Mouse (Mus musculus) brain, adult 2 months (tissue): ENCODE data around the gene Grik4.

Source experiments
- DNase-seq: peaks from one replicate; pipeline ENCODE4 v3.0.0; 2011; ENCODE audit warnings: low read depth, low spot score

Gene Grik4

DNA sequence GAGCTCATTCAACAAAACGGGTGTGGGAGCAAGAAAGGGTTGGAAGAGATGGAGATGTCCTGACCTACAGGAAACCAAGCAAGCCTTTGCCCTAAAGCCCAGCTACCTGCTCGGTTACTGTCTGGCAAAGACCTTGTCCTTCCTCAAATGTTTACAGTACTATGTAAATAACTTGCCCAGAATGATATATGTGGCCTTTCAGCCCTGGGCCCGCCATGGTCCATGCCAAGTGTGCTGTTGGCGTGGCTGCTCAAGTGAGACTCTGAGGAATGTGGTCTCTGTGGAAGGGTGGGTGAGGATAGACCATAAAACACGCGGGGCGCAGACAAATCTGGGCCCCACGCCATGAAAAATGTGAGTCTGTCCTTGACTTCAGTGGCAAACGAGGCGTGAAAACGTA is 83.1 kb downstream of the Grik4 start:
- no peak for DNase-seq

DNA sequence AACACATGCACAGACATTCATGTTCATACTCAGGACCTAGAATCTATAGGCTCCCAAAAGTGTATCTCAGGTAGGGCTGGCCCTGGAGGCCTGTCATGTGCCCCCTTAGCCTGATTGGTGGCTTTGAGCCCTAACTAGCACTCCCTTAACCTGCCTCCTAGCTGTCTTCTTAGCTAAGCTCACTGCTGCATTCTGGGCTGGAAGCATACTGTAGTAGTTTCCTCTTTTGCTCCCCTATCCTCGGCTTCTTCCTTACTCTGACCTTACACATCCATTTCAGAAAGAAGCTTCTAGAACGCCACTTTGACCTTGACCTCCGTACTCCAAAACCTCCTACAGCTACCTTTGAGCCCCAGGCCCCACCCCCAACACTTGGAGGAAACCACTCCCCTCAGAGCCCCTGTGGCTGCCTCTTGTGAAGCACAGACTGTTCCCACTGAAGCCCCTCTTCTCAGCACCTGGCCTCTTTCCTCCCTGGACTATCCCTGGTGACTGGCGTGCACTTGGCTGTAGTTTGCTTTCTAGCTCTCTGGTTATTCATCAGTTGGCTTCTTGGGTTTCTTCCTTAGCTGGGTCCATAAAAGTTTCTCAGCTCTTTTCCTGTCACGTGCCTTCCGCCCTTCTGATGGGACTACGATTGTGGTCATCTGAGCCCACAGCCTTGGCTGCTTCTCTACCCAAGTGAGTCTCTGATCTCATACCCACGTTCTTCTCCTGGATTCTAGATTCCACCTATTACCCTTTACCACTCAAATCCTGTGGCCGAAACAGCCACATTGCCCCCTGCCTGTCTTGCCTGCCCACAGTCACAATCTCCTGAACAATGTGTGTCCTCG is 84.1 kb downstream of the Grik4 start:
- DNase-seq, result no peak

DNA sequence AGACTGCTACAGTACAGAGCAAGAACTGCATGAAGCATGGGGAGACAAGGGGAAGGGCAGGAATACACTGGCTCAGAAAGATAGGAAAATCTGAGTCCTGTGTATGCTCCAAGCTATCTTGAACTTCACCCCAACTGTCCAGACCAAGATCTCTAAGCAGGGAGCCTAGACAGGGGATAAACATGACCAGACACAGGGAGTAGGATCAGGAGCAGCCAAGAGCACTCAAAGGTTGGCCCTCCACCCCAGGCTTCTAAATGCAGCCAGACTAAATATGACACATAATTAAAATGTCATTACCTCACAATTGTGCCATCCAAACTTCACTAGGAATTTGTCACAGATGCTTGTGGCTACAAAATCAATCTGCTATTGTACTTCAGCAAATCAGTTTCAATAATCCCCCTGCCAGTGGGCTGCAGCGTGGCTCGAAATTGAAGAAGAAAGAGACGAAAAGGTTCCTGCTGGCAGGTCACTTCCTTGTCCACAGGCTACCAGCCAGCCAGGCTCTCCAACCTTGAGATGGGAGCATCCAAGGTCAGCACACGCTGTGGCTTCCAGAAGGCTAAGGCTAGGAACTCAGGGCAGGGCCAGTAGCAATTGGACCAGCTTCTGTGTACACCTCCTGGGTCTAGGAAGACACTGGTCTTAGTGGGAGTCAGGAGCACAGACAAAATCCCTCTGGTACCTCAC is 85.1 kb downstream of the Grik4 start:
- DNase-seq, result no peak

DNA sequence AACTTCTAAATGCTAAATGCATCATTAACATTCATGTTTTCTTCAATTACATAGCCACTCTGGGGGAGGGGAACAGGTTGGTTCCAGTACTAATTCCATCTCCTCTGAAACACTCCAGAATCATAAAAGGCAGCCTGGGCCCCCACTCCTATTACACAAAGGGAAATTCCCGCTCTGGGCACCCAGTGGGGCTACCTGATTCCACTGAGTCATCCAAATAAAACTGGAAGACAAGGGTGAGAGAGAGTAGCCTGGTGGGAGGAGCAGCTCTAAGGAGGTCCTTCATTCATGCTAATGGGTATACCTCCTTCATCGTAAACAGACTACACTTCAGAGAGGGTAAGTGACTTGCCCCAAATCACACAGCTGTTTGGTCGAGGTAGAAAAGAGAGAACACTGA is 85.7 kb downstream of the Grik4 start:
- DNase-seq, result no peak

DNA sequence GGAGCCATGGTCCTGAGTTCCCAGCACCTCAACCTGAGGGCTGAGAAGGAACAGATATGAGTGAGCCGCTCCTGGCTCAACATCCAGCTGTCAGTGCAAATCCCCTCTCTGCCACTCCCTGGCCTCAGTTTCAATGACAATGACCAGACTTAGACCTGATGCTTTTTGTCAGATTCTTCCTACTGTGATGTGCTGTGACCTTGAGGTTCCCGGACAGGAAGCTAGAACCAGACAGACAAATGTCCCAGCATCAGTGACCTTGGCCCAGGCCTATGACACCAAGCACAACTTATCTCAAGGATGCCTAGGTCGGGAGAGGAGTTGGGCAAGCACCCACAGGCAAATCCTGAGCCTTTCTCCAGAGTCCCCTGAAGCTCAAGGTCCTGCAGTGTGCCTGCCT is 86.5 kb downstream of the Grik4 start:
- DNase-seq, result no peak

DNA sequence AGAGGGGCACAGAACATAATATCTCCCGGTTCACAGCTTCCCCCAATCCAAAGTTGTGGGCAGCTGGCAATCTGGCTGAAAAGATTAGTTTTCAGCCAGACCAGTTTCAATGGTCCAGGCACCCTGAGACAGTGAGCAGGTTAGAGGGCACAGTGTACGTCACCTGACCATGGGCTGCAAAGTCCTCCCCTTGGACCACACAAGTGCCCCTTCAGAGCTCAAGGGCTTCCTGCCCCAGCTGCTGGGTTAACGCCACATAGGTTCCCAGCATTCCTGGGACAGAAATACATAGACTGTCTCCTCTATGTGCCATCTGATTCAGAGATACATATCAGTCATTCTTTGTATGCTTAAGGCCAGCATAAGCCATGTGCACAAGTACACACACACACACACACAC is 91.2 kb downstream of the Grik4 start:
- no peak for DNase-seq

DNA sequence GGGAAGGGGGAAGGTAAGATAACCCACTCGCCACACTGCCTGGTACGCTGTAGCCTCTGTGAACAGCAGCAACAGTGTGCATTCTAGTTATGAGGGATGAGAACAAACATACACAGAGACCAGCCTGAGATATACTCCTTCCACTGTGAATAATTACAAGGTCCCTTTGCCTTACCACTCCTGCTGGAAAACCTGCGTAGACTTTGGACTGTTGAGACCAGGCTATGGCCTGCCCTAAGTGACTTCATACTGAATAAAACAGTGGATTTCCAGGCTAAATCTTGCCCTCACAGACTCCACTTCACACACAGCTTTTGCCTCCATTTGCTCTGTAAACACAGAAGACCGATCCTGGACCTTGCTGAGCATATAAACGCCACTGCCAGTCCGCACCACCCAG is 94.2 kb downstream of the Grik4 start:
- DNase-seq, result no peak

DNA sequence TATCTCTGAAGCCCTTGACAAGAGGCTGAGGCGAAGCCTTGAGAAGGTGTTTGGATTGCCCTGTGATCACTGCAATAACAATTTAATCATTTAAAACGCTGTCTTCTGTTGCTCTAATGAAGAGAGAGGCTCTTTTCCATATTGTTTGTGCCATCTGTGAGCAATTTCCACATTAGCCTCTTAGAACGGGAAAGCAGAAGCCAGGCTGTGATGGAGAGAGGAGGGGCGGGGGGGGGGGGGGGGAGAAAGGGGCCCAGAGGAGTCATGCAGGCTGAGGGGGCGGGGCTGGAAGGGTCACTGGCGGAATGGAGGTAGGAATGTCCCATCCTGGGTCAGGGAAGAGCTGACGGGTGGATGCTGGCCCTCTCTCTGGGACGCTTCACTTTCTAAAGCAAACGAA is 96.2 kb downstream of the Grik4 start:
- DNase-seq, result no peak

DNA sequence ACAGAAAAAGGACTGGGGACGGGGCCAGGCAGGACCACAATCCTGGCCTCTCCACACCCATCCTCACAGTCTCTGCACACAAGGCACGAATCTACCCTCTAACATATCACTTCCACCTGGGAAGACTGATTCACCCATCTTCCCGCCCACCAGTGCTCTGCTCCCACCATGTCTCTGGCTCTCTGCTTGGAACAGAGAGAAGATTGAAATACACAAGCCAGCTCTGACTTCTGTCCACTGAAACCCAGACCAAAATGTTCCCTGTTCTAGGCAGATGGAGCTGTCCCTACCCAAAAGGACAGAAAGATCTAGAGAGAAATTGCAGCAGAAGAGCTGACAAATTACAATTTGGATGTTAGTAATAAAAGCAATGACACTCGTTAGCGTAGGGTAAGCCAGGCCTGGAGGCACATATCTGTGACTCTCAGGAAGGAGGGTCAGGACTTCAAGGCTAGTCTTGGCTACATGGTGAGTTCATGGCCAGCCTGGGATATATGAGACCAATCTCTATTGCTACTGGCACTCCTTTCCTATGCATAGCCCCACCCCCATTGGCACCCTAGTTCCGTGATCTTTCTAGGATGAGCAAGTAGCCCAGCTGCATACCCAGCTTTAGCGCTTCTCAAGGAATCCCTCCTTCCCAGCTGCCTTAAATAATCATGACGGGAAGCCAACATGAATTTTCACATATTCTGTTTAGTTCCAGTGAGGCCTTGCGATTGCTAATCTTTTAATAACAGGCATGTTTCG is 97.4 kb downstream of the Grik4 start:
- peak; percentile 75 for DNase-seq

DNA sequence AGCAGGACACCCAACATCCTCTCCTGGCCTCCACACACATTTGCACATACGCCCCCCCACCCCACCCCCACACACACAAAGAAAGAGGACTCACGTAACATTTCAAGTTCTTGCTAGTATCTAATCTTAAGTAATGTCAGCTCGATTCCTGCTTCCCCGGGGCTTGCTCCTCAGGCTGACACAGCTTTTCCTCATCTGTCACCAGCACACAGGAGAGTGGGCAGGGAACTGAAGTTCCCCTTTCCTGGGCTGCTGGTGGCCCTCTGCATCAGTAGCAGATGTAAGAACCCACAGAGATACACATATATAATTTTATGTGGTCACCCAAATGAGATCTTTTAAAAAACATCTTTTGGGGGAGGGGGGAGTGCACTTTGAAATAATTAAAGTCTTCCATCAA is 98.2 kb downstream of the Grik4 start:
- peak; percentile 25 for DNase-seq

DNA sequence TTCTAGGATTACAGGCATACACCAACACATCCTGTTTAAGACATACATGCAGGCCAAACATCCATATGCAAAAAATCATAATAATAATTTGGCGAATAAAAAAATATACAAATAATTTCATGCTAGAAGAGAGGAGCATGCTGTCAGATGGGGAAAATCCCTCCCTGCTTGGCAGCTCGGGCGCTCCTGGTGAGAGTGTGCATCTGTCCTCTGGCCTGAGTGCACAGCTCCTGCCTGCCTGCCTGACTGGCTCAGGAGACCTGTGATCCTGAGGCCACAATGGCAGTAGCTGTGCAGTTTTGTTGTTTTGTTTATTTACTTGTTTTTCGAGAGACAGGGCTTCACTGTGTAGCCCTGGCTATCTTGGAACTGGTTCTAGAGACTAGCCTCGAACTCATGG is 100.0 kb downstream of the Grik4 start:
- no peak for DNase-seq

DNA sequence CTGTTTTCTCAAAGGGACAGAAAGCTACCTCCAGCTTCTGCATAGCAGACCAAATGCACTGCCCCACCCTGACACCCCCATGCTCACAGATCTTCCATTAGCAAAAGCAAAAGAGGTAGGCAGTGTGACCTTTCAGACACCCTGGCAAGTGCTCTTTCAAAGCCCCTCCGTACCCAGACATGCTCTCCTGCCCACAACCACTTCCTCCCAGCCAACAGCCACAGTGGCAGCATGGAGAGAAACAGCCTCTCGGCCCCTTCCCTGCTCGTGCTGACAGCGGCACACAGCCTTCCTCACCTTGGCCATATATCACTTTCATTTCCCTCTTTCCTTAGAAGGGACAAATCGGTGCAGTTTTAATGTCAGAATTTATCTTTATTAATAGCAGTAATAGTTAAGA is 106.0 kb downstream of the Grik4 start:
- no peak for DNase-seq

DNA sequence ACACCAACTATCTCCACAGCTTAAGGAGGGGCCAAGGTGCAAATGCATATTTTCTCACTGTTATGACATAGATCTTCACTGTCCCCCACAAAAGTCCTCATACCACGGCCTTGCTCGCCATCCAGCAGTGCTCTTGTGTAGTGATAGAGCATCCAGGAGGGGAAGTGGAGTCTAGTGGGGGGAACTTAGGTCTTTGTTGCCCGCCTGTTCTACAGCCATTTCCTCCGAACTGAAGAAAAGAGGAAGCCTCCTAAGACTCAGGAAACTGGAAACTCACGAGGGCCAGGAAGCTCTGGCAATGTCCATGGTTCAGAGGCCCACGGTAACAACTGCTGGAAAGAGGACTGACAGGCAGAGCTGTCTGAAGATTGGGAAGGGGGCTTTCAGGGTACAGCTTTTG is 106.8 kb downstream of the Grik4 start:
- DNase-seq, result no peak

DNA sequence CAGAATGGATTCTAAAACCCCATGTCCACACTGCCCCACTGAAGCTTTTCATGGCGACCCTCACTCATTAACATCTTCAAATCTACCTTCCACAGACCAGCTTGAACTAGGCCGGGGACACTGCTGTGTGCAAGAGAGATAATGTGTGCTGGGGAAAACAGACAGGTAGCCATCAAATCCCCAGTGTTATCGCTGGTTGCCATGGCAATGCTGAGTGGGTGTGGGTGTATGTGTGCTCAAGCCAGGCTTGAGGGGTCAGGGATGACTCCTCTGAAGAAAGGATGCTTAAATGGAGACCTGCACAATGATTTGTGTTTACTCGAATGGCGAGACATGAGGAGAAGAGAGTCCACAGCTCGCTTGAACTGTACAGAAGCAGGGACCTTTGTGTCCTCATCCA is 112.7 kb downstream of the Grik4 start:
- DNase-seq, result no peak

DNA sequence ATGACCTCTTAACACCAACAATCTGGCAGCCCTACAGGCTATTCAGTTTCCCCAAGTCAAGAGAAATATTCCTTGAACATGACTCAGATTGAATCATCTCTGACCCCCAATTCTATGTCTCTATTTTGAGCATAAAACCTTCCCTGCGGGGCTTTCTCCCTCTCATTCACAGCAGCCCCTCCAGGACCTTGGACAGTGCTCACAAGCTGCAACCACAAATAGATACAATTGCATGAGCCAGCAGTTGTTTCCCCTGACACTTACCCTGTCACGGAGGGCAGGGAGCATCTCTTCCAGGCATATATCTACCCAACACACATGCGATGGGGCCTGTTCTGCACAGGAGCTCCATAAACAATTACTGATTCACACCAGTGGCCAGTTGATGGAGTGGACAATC is 125.0 kb downstream of the Grik4 start:
- no peak for DNase-seq

DNA sequence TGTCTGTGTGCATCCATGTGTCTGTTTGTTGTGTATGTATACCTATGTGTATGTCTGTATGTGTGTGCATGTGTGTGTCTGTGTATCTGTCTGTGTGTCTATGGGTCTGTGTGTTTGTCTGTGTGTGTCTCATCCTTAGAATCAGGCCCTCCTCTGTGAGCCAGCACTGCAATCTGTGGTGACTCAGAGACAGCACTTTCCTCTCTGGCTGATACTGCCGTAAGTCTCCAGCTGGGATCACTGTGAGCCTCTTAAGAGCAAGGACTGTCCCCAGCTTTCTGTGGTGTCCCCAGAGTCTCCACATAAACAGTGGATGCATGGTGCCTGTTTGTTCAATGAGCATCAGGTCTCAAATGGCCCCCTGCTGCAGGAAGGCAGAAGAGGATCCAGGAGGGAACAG is 127.5 kb downstream of the Grik4 start:
- peak; percentile 71 for DNase-seq

DNA sequence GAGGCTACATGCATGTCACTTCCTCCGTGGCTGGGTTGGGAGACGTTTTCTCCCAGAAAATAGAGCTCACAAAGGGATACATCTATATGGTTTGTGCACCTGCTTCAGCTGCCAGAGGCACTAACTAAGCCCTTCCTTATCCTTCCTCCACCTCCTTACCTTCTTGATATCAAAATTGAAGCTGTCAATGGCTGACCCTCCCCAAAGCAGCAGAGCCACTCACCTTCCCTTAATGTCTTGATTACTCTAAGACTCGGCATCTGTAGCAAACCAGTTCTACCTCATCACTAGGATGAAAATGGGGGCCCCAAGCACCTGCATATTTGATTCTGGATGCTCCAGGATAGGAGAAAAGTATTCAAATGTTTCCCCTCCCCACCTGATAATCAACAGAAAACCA is 135.1 kb downstream of the Grik4 start:
- DNase-seq, result no peak

DNA sequence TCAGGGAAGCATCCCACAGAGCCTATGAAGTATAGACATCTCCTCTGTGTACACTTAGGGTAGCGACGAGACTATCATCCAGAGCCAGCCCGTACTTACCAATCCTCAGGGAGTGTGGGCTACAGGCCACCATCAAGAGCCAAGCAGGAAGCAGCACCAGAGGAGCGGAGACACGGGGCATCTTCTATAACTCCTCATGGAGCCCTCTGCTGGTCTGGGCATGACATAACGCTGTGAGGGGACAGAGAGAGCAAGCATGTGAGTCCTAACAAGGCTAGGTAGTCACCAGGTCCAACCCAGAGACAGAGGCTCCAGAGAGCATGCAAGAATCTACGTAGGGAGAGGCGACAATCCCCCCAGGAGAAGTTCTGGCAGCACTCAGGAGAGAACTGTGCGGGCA is 135.9 kb downstream of the Grik4 start:
- peak; percentile 47 for DNase-seq

DNA sequence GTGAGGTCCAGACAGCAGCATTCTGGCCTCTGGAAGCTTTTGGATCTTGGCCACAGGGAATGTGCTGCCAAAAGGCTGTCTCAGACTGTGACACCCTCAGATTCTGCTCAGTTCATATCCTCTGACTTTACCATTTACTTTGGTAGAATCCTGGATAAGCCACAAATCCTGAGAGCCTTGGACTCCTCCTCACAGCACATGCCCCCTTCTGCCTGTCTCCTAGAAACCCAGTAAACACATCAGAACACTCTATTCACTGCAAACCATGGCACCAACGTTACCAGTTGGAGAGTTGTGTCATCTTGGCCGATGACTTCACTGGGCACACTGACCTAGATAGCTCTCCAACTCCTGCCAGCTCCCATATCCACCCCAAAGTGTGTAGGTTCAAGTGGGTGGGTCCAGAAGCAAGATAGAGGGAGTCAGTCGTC is 141.2 kb downstream of the Grik4 start:
- DNase-seq, result peak; percentile 67

DNA sequence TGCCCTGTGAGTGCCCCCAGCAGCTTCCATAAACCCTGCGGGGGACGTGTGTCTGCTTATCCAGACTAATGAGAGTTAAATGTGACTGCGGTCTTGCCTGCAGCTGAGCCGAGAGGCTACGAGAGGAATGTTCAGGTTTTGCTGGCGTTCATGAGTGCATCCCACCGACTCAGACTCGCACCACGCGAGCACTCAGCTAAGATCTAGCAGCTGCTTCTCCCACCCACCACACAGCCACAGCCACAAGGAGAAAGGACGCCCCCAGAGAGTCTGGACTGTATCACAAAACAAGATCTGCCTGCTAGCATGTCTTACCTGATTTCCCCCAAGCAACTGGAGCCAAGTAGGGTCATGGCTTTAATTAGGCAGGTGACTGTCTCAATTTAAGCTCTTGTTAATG is 142.4 kb downstream of the Grik4 start:
- DNase-seq, result peak; percentile 70

DNA sequence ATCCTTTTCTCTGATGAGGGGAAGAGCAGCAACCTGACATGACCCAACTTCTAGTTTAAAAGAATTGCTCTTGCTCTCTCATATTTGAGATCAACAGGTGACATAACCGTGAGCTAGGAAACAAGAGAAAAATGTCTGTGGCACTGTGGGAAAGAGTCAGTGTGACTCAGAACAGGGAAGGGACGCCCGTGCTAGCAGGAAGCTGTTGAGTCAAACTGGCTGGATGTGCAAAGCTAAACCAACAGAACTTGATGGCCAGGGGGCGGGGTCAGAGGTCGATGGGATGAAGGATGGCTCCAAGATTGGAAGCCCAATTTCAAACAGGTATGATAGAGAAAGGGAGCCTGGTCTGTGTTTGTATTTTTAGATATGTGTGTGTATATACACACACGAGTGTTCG is 144.2 kb downstream of the Grik4 start:
- DNase-seq, result no peak

DNA sequence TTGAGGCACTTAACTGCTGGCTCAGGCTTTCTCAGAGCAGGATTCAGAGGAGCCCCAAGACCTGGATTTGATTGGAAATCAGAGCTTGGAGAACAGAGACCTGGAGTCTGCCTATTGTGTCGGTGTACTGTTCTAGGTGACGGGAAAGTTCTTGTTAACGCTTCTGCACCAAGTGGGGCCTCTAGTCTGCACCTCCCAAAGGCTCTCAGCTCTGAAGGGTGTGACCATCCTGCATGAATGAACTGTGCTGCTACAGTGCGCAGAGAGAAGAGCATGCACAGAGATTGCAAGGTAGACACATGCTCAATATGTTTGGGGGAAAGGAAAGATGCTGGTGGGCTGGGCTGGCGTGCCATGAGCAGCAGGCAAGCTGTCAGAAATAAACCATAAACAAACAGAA is 144.6 kb downstream of the Grik4 start:
- no peak for DNase-seq

DNA sequence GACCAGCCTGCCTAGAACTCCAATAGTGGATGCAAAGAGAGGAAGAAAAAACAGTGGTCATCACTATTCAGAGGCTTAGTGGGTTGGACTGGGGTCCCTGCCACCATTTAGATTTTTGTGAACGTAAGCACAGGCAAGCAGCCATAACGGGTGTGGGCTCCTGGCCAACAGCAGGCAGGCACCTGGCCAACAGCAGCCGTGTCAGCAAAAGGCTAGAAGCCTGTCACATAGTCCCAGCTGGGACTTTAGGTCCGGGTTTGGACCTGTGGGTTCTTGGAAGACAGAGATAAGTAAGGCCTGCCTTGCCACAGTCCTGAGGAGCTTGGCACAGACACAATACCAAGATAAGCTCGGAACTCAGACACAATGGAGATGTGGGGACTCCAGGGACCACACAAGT is 145.1 kb downstream of the Grik4 start:
- no peak for DNase-seq
